Mouse (Mus musculus) testis, adult 2 months (tissue): Measurements from ENCODE around the gene Jrkl.

ENCODE experiments used
- CTCF ChIP-seq: fragments of 200-500 bp; IDR thresholded peaks from 2 replicates; pipeline ENCODE4 v1.5.1; 2012; ENCODE audit warnings: low read depth, mild to moderate bottlenecking, inconsistent platforms, low read length, moderate library complexity; ENCODE audit not compliant: control insufficient read depth, insufficient read depth, insufficient replicate concordance
- POLR2A ChIP-seq: fragments of 200-500 bp; IDR thresholded peaks from 2 replicates; pipeline ENCODE4 v1.6.1; 2012; ENCODE audit warnings: low read depth, mild to moderate bottlenecking, inconsistent platforms, low read length, moderate library complexity; ENCODE audit not compliant: control insufficient read depth

DNA sequence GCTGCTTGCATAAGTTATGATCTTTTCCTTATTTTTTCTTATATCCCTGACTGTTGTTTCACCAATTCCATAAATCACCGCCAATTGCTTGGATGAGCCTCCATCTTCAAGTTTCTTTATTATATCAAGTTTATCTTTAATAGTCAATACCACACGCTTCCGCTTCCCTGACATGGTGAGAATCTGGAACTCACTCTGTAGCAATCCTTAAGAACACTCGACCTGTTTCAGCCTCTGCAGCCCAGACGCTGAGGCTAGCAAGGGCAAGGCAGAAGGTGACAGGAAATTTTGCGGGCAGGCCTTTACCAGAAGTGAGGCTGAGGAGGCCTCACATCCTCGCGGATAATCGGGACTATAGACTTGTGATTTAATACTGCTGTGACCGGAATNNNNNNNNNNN, at the start of gene Jrkl:
- TF ChIP-seq CTCF (no peak), POLR2A (no peak)
